Mouse (Mus musculus) megakaryocyte, embryonic 14.5 days (primary cell): Measurements from ENCODE around the gene Sgpl1.

Experiments used
- FLI1 ChIP-seq: IDR thresholded peaks from 2 replicates; pipeline ENCODE4 v1.6.1; 2012; ENCODE audit warnings: low read length, inconsistent platforms, mixed read lengths
- GATA1 ChIP-seq: IDR thresholded peaks from 3 replicates; pipeline ENCODE4 v1.6.1; 2012; ENCODE audit warnings: mixed read lengths, low read length, inconsistent platforms, borderline replicate concordance

DNA sequence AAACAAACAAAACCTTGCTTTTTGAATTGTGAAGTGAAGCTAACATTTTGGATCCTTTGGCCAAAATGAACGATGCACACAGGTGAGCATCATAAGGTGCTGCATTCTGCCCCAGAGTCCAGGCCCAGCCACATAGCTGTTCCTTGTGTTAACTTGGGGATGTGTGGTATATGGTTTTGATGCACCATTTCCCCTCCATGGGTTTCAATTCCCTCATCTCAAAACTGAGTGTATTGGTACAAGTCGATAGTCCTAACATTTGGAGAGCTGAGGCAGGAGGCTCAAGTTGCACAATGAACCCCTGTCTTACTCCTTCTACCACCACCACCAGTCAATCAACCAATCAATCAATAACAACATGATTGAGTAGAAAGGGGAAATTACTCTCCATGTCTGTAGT lies 8.9 kb upstream of the Sgpl1 start:
- TF ChIP-seq GATA1 (no peak), FLI1 (no peak)
